ENCODE assay signal across 1 mouse cellular context in the genomic region with DNA sequence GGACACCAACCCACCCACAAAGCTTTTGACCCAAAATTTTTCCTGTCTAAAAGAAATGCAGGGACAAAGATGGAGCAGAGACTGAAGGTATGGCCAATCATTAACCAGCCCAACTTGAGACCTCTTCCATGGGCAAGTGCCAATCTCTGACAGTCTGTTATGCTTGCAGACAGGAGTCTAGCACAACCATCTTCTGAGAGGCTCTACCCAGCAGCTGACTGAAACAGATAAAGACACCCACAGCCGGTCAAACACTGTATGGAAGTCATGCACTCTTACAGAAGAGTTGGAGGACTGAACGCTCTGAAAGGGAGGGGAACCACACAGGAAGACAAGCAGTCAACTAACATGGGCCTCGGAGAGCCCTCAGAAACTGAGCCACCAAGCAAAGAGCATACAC.
TF ChIP-seq lines count a peak whose summit lies in the region.

No protein-coding gene starts in this region.

TF ChIP-seq in MEL, 35 proteins besides CTCF, POLR2A, EP300 and RAD21 (continued from another document):
- TF ChIP-seq MAFK (IDR thresholded peaks at IDR 0.05; ENCODE audit: borderline replicate concordance, low read depth, low read length) (no peak), GATA1 (IDR thresholded peaks at IDR 0.05; ENCODE audit: low read depth, low read length) (peak; percentile 83), ETS1 (IDR thresholded peaks at IDR 0.05; ENCODE audit: low read depth, low read length) (peak; percentile 92)
